ENCODE assay signal across 8 mouse cellular contexts in genomic region chr17:15715013-15715902, GRCm38 (mm10). TPM values are rescaled to one million over a fixed set of nuclear protein-coding genes. Genes with fewer than 3 reads are reported as not detected.
DNase-seq lines count a peak whose midpoint lies in the region; ATAC-seq lines count a peak whose summit lies in the region.

No protein-coding gene starts in this region.

- no peak overlapping the region for H3K4me2 ChIP-seq in forebrain, embryonic 16.5 days (ENCODE audit: low read length)
- H3K4me2 ChIP-seq in midbrain, embryonic 13.5 days (replicated peaks): no peak overlapping the region

- H3K9me3 ChIP-seq in forebrain, embryonic 16.5 days (ENCODE audit: control insufficient read depth, low read length): no peaks in the 10 kb centered on the region
- no peaks in the 10 kb centered on the region for H3K9me3 ChIP-seq in midbrain, embryonic 13.5 days

- H3K27me3 ChIP-seq in forebrain, embryonic 16.5 days (replicated peaks; ENCODE audit: control insufficient read depth, insufficient read depth, low read length): no peaks in the 10 kb centered on the region
- no peaks in the 10 kb centered on the region for H3K27me3 ChIP-seq in midbrain, embryonic 13.5 days

- peaks cover 2% of the 10 kb centered on the region; the same call in 1 of the 2 replicates for H3K4me1 ChIP-seq in forebrain, embryonic 16.5 days (replicated peaks; ENCODE audit: control insufficient read depth, insufficient read depth, low read length)
- peaks cover 24% of the 10 kb centered on the region for H3K4me1 ChIP-seq in midbrain, embryonic 13.5 days (replicated peaks)

- WGBS in forebrain, embryonic 16.5 days: 62% methylated on average over 3 of the region's 3 CpGs
- 75% methylated on average over 3 of the region's 3 CpGs for WGBS in midbrain, embryonic 13.5 days

- peak; percentile 27 to 66 for DNase-seq in adrenal gland, adult (ENCODE audit: inconsistent age in 2 of 2, low spot score in 1 of 2)
- DNase-seq in adrenal gland, adult 8-10 months: no peak
- DNase-seq in right cerebral cortex, postnatal 4 days: peak; percentile 8
- DNase-seq in right cerebral cortex, adult 2 months (ENCODE audit: low spot score in 2 of 2): no peak
- DNase-seq in kidney, postnatal 36 days: peak; percentile 29 to 63
- DNase-seq in thymus, postnatal 14 days: peak; percentile 69

- no peak overlapping the region for H3K9ac ChIP-seq in forebrain, embryonic 16.5 days (replicated peaks; ENCODE audit: low read depth, low read length)
- no peak overlapping the region for H3K9ac ChIP-seq in midbrain, embryonic 13.5 days (replicated peaks)

- ATAC-seq in forebrain, embryonic 16.5 days: peak; percentile 63
- ATAC-seq in midbrain, embryonic 13.5 days: peak; percentile 81

- no peak overlapping the region for H3K4me3 ChIP-seq in forebrain, embryonic 16.5 days (replicated peaks; ENCODE audit: low read length)
- no peak overlapping the region for H3K4me3 ChIP-seq in midbrain, embryonic 13.5 days (replicated peaks)

- H3K36me3 ChIP-seq in forebrain, embryonic 16.5 days (ENCODE audit: control insufficient read depth, insufficient read depth): no peaks in the 10 kb centered on the region; the same call in 1 of the 2 replicates
- peaks cover 13% of the 10 kb centered on the region for H3K36me3 ChIP-seq in midbrain, embryonic 13.5 days

- no peak overlapping the region for H3K27ac ChIP-seq in forebrain, embryonic 16.5 days (ENCODE audit: low read length)
- H3K27ac ChIP-seq in midbrain, embryonic 13.5 days: no peak overlapping the region

RNA-seq across cellular contexts. Expression of gene Chd1, which starts 10.5 kb away (rescaled TPM):
- total RNA-seq in adrenal gland, adult 8-10 months (2022): 10 to 100 TPM; 29.0 to 38.3 (median 32.7) TPM
- polyA plus RNA-seq in forebrain, embryonic 16.5 days (2015; fragmentation: Nextera tagmentation; extraction: Ambion mirVana): 15.5 and 23.1 TPM in 2 replicates
- 21.2 and 26.0 TPM in 2 replicates for polyA plus RNA-seq in midbrain, embryonic 13.5 days (2015; fragmentation: Nextera tagmentation; extraction: Ambion mirVana)

Comparison
In these comparisons a context has a peak if more than half of its experiments do, and no peak if none do; other contexts are left out.
1. DNase-seq: peak in adrenal gland, adult (2 of 2), right cerebral cortex, postnatal 4 days (single experiment), kidney, postnatal 36 days (2 of 2) and thymus, postnatal 14 days (single experiment); none in adrenal gland, adult 8-10 months (single experiment) and right cerebral cortex, adult 2 months (0 of 2).